Mouse (Mus musculus): ENCODE data around the gene Atrip.

DNA sequence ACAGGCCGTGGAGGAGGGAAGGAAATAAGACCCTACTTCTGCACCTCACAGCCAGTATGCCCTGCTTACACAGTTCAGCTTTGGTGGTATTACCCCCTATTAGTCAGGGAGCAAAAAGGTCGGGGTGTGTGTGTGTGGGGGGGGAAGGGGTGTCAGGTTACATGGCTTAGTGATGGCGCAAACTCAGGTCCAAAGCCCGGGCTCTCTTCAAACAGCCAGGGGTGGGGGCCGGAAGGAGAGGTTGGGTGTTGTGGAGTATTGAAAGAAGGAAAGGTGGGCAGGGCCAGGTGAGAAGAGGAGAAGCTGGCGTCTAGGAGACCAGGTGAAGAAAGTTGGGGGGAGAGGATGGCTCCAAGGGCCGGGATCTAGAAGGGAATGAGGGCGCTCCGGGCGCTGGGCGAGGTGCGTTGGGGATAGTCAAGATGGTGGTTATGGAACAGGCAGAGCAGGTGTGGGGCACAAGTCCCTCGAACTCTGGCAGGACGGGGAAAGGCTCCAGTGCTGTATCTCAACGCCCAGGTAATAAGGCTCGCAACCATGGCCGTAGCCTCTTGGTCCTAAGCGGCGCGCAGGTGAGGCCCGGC is 20.7 kb upstream of the Atrip start:
- TF ChIP-seq CTCF (IDR thresholded peaks at IDR 0.05; ENCODE audit: control insufficient read depth, insufficient read depth, low read length) (no peak), POLR2A (IDR thresholded peaks at IDR 0.05; ENCODE audit: borderline replicate concordance, control insufficient read depth, low read depth, low read length) (no peak)

Measured in bone marrow, adult 2 months (tissue).